Mouse (Mus musculus) retina, adult 2 months (tissue): ENCODE measurements around the gene Comt.

ENCODE experiments used
- DNase-seq: peaks from one replicate; pipeline ENCODE4 v3.0.0-alpha.2; 2012; ENCODE audit warnings: low read depth, low spot score

Gene Comt

GRCm38 (mm10) chr16:18388583-18389435, 37.8 kb downstream of the Comt start:
- no peak for DNase-seq

DNA sequence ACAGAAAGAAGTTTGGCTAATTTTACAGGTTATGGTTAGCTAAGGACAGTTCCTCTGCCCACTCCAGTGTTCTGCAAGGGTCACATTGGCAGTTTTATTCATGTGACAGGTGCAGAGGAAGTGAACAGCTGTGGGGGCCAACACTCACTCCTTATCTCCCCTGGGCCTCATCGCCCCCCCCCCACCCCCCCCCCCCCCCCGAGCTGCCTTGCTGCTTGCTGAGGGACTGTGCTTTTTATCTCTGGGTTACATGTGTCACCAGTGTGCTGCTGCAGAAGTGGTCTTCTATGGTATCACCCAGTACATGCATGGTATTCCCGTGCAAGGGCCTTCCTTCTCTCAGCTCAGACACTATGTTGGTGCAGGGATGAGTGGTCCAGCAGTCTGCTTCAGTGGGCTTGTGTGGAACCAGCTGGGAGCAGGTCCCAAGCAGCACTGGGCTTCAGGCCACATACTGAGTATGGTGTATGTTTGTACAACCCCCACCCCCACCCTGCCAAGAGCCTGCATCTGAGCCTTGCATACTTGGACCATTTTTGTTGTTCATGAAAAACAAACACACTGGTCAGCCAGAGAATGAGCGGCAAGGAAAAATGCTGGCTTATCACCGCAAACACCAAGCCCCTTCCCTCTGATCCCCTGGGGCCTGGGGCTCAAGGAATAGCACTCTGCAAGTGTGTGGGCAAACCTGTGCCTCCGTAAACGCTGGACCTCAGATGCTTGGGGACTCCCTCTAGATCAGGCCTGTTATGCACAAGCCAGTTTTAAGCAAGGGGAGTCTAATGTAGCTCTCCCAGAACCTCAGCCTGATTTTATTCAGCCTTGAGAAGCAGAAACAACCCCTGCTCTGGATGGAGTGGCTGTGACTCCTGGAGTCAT, 38.7 kb downstream of the Comt start:
- no peak for DNase-seq

DNA sequence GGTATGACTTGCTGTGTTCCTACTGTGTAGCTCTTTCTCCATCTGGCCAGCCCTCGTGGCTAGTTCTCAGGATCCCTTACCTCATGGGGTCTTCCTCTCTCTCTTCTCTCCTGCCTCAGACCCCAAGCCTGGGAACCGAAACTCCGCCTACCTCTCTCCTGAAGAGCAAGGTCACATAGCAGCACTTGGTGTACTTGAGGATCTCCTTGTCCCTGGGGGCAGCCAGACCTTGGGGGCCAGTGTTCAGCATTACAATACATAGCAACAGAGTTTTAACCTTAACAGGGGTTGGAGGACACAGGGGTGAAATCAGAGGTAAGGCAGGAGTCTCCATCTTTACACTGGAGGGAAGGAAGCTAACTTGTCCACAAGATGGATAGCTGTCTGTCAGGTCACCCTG, 39.7 kb downstream of the Comt start:
- DNase-seq = no peak

DNA sequence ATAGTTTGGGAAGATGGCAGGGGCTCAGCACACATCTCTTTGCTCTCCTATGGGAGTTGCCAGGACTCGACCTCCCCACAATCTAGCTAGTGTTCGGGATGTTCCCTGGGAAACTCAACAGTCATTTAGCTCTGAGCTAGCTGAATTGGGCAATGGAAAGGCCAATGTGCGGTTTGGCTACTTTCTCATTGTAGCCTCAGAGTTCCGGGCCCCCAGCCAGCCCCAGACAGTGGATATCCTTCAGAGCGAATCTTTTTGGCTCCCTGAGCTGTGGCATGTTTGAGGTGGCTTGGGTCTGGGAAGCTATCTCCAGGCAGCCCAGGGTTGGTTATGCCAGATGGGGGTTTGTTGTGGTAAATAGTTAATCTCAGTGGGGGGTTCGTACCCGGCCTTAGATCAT, 40.2 kb downstream of the Comt start:
- no peak for DNase-seq

DNA sequence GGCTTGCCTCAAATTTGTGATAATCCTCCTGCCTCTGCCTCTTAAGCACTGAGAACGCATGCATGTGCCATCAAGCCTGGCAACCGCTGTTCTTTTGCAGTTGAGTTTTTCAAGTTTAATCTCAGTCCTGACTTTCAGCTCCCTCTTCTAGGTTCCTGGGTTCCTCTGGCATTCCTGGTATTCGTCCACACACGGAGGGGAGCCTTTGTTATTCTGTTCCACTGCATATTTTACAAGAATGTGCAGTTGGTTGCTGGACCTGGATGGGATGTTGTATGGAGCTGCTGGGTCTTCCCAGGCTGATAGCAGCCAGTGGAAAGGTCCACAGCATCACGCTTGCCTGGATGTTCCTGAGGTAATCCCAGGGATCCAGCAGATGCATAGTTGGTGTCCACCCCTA, 41.2 kb downstream of the Comt start:
- DNase-seq = no peak

DNA sequence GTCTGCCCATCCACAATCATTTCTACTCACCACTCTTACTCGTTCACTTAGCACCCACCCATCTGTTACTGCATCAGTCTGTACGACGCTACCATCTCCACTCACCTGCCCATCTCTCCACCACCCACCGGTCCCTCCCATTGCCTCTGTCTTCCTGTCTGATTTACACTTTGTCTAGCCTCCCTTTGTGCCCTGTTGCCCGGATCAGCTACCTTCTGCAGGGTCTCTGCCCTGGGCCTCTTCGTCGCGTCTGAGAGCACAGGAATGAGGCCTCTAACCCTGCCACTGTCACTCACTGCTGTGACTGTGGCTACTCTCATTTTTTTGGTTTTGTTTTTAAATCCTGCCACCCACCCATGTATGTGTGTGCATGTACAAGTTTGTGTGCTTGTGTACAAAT, 42.0 kb downstream of the Comt start:
- no peak for DNase-seq

GRCm38 (mm10) chr16:18384211-18384610, 42.4 kb downstream of the Comt start:
- no peak for DNase-seq

GRCm38 (mm10) chr16:18383756-18384155, 42.9 kb downstream of the Comt start:
- no peak for DNase-seq

DNA sequence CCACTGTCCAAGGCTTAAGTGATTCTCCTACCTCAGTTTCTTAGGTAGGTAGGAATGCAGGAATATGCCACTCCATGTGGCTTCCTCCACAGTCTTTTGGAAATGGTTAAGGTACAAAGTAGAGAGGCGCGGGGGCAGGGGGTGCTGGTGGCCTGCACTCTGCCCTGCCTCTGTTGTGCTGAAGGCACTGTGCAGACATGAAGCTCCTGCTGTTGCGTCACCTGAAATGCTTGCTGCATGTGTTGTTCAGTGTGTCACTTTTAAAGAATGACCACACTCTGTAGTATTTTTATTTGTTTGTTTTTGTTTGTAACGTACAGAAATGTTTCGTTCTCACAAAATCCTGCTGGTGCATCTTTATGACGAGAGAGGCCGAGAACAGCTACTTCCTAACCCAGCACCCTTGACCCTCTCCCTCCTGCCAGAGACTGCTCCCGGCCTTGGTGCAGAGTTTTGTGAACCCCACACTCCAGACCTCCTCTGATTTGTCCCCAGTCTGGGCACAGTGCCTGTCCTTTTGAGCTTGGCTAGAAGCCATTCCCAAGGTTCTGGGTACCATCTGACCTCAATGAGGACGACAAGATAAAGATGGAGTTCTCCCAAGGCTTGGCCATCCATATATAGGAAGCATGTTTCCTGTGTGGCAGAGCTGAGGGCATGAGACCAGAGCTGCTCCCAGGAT, 43.5 kb downstream of the Comt start:
- no peak for DNase-seq

DNA sequence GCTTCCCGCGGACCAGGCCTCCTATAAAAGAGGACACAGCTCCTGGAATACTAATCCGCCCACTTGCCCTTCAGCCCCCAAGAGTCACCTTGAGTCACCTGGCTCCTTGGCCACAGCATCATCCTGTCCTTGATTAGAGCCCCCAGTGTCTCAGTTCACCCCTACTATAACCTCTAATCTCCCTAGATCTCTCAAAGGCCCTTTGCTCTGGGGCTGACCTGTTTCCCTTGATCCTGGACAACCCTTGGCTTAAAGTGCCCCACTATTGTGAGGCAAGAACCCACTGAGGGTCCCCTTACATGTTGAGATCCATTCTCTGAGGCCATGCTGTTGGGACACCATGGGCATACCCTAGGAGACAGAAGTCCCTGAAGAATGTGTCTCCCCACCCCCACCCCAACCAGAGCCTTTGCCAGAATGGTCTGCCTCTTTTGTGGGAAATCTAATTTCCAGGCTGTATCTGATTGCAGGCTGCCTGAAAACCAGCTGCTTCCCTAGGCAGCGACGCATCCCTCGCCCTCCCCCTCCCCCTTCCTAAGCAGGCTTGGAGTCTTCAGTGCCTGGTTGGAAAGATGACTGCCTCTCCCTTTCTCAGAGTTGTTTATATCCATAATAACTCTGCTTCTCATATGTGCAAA, 44.9 kb downstream of the Comt start:
- no peak for DNase-seq

DNA sequence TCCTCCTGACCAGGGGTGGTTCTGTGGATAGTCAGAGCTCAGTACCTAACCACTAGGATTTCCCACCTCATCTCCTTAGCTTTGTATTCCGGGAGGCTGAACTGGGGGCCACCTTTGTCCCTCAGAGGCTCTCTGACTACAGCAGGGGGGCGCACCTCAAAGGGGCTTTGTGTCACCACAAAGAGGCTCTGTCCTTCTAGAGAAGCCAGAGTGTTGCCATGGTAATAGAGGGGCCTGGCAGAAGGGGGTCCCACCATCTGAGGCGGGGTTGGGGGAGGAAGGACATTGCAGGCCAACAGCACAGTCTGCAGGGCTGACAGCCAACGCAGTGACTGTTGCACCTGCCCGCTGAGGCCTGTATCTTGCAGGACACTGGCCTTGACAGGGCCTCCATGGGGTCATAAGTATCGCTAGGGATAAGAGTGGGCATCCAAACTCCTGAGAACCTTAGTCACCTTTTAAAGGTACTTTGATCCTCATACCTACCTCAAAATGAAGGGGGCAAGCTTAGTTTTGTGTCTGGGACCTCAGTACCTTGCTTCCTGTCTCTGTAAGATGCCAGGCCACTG, 46.1 kb downstream of the Comt start:
- DNase-seq = no peak

DNA sequence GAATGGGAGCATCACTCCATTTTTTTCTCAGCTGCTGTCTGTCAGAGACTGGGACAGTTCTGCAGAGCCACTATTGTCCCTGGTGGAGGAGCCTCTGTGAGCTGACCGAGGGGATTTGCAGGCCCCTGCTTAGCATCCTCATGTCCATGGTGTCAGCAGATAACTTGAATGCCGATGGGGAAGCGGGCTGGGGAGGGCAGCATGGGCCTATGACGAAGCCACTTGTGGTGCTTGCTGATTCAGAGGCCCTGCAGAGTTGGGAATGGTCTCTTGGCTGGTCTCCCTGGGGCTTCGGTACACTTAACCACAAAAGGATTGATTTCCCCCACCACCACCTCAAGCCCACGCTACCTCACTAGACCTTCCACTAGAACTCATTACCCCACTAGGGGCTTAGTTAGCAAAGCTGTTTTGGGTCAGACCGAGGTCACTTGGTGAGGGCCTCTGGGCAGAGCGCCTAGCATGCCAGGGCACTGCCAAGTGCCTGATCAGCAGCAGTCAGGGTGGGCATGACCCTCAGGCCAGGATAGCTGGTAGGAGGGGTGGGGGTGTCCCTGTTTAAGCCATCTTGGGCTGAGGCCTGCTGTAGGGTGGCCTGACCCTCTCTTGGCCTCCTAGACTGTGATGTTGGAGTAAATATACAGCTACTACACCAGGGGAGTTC, 47.2 kb downstream of the Comt start:
- DNase-seq = no peak

DNA sequence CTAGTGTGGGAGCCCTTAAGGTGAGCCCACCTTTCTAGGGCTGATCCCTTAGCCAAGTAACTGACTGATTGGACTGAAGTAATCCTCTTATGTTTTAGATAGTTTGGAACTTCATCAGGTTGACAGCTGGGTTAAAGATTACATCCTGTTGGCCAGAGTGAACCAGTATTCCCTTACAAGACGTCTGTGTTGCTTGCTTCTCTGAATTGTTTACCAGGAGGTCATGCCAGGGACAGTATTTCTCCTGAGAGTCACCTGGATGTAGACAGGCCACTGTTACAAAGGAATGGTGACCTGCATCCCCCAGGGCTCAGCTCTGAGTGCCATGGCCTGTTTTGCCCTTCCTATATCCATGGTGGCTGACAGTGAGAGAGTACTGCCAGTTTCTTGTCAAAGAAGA, 48.2 kb downstream of the Comt start:
- DNase-seq = no peak

DNA sequence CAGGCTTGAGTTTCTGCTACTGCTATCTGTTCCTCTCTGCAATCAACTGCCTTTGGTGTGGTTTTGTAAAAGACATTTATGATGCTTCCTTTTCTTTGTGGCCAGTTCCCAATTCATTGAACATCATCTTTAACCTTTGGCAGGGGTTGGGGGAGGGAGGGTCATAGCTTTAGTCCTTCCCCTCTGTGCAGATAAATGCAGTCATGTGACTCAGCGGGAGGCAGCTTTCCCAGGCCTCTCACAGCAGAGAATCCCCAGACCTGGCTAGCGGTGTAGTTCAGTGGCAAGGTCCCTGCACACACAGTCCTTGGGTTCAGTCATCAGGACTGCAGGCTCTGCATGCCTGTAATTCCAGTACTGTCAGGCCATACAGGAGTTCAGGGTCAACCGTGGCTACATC, 49.4 kb downstream of the Comt start:
- no peak for DNase-seq

DNA sequence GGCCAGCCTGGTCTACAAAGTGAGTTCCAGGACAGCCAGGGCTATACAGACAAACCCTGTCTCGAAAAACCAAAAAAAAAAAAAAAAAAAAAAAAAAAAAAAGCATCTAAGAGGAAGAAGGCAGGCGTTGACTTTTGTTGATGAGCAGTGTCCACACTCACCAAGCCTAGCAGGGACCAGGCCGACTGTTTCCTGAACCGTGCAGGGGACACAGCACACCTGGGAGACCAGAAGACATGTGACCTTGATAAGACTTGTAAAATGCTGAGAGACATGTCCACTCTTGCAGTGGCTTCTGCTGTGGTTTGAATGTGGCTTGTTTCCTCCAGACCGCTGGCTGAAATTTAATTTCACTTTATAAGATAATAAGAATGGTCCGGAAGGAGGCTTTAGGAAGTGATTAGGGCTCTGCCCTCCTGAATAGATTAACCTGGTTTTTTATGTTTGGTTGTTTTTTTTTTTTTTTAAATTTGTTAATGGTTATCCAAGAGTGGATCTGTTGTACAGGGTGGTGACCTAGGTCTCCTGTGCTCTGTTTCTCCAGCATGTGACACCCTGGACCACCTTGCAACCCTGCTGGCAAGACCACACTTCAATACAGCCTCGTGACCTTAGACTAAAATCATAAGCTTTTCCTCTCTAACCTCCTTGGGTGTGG, 50.2 kb downstream of the Comt start:
- no peak for DNase-seq

DNA sequence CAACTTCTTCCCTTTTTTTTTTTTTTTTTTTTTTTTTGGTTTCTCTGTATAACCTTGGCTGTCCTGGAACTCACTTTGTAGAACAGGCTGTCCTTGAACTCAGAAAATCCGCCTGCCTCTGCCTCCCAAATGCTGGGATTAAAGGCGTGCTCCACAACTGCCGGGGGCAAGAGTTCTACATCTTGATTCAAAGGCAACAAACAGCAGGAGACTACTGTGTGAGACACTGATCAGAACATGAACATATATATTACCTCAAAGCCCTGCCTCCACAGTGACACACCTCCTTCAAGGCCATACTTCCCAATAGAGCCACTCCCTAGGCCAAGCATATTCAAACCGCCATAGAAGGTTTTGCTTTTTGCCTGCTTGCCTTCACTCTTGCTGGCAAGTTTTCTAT, 53.0 kb downstream of the Comt start:
- no peak for DNase-seq

DNA sequence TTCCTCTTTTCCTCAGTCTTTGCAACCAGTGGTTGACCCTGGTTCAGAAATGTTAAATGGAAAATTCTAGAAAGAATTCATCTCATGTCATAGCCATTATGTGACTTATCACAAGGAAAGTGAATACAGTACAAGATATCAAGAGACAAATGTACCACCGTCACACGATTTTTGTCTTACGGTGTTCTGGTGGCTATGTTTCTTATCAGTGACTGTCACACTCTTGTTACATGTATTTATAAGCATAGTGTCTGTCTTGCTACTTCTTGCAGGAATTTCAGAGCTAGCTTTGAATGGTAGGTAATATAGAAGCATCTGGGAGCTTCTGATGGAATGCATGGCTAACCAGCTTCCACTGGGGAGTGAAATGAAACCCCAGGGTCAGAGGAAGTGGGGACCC, 56.5 kb downstream of the Comt start:
- DNase-seq = no peak

- no peak for DNase-seq
Observed at GRCm38 (mm10) chr16:18366849-18367248, 59.8 kb downstream of the Comt start.

GRCm38 (mm10) chr16:18362948-18363347, 63.7 kb downstream of the Comt start:
- no peak for DNase-seq

- DNase-seq = no peak
Observed at GRCm38 (mm10) chr16:18360151-18360805, 66.4 kb downstream of the Comt start.
